Mouse (Mus musculus) heart, adult 2 months (tissue): ENCODE results near the gene Bnc2. TPM values are rescaled to one million over a fixed set of nuclear protein-coding genes. Genes with fewer than 3 reads are reported as not detected.

Experiments
- DNase-seq, 2 experiments: peaks; one replicate each; pipeline ENCODE4 v3.0.0; 2021
- H3K27ac ChIP-seq: fragments of 200-600 bp; 2 replicates; pipeline ENCODE4 v1.8.1; 2022
- H3K27me3 ChIP-seq: fragments of 200-500 bp; 2 replicates; pipeline ENCODE4 v1.6.1; 2012; ENCODE audit warnings: mild to moderate bottlenecking, low read length, inconsistent platforms, mixed read lengths; ENCODE audit not compliant: control insufficient read depth, insufficient read depth
- H3K36me3 ChIP-seq: fragments of 200-500 bp; 2 replicates; pipeline ENCODE4 v1.6.1; 2012; ENCODE audit warnings: low read length, inconsistent platforms; ENCODE audit not compliant: control insufficient read depth, insufficient read depth
- H3K4me1 ChIP-seq: fragments of 200-500 bp; 2 replicates; pipeline ENCODE4 v1.6.1; 2011; ENCODE audit warnings: low read length; ENCODE audit not compliant: control insufficient read depth, insufficient read depth
- H3K4me3 ChIP-seq: fragments of 200-600 bp; 2 replicates; pipeline ENCODE4 v1.8.1; 2022
- H3K79me2 ChIP-seq: fragments of 200-500 bp; replicated peaks from 2 replicates; pipeline ENCODE4 v1.6.1; 2012; ENCODE audit warnings: mild to moderate bottlenecking, inconsistent platforms, low read length, moderate library complexity, mixed read lengths; ENCODE audit not compliant: control insufficient read depth, insufficient read depth
- H3K9ac ChIP-seq: fragments of 200-500 bp; 2 replicates; pipeline ENCODE4 v1.6.1; 2012; ENCODE audit warnings: low read depth, mild to moderate bottlenecking, control low read depth, inconsistent platforms, low read length, mixed read lengths
- CTCF ChIP-seq: fragments of 200-600 bp; IDR thresholded peaks from 2 replicates; pipeline ENCODE4 v1.8.1; 2022; ENCODE audit warnings: antibody characterized with exemption, mild to moderate bottlenecking, moderate library complexity
- EP300 ChIP-seq: fragments of 200-500 bp; IDR thresholded peaks from 2 replicates; pipeline ENCODE4 v1.6.1; 2011; ENCODE audit warnings: low read depth, low read length, control low read depth; ENCODE audit not compliant: insufficient read depth
- POLR2A ChIP-seq: fragments of 200-500 bp; IDR thresholded peaks from 2 replicates; pipeline ENCODE4 v1.6.1; 2011; ENCODE audit warnings: mild to moderate bottlenecking, low read depth, low read length, control low read depth; ENCODE audit not compliant: insufficient read depth
- WGBS: fragments of 180-500 bp; shearing (Covaris S2); methylation state at CpG from one replicate; pipeline ENCODE4 v1.1.7; 2018; 5-methylcytosine and 5-hydroxymethylcytosine counted together
- intact Hi-C: fragments of 180-260 bp; cut with DNase I; formaldehyde crosslinking; loops from one replicate; pipeline ENCODE4 v1.15.1; 2025
- polyA plus RNA-seq: library from polyadenylated mRNA; depleted of rRNA; stranded (reverse); fragments of >200 nt; gene quantifications from 2 replicates; pipeline ENCODE4 v1.2.3, GENCODE M21; 2012
- total RNA-seq, 2 experiments: library from RNA; stranded (reverse); gene quantifications; 2 replicates each; pipeline ENCODE4 v1.2.3; 2021

Gene Bnc2
- total and polyA plus RNA-seq, 3 experiments, result 1.6 to 3.0 (median 2.6) TPM

DNA sequence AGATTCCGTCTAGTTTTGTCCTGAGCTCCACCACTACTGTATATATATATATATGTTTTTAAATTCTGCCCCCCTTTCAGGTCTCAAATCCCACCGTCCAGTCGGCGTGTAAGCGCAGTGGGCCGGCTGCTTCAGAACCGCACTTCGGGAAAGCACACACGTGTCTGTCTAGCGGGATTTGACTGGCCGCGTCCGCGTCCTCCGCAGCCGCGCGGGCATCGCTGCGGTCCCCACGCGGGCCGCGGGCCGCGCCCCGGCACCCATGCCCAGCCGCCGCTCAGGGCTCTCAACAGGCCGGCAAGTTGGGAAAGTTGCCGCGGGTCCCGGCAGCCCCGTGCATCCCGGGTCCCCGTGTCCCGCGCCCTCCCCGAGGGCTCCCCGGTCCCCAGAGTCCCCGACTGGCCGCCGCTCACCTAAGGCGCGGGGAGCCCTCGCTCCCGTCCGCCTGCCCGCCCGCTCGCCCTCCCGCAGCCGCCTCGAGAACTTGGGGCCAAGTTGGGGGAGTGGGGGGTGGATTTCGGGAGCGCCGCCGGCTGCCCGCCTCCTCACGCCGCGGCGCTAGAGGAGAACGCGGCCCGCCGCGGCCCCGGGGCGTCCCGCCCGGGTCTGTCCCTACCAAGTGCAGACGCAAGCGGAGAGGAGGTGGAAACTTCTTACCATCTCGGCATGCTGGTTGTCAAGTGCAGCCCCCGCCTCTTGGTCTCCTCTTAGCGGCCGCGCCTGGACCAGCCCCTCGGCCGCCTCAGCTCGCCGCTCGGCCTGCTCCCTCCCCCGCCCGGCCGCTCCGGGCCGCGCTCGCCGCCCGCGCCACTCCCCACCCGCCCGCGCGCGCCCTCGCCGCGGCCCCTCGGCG, 531 bp downstream of the Bnc2 start:
- Histone ChIP-seq H3K27ac (no peak overlapping the region; the same call in 1 of the 2 replicates), H3K4me1 (no peaks in the 10 kb centered on the region), H3K9ac (peak overlapping the region; percentile 58), H3K79me2 (no peaks in the 10 kb centered on the region), H3K27me3 (peaks cover 5% of the 10 kb centered on the region), H3K36me3 (no peaks in the 10 kb centered on the region), H3K4me3 (peak overlapping the region; percentile 54)
- WGBS, result 1% methylated on average over 99 of the region's 104 CpGs
- intact Hi-C loops, result loop anchor here (2.0 kb wide), 1 partner anchor 130 kb away; no protein-coding TSS in a partner anchor
- peak; percentile 66 to 72 for DNase-seq
- TF ChIP-seq POLR2A (no peak), EP300 (no peak), CTCF (no peak)

DNA sequence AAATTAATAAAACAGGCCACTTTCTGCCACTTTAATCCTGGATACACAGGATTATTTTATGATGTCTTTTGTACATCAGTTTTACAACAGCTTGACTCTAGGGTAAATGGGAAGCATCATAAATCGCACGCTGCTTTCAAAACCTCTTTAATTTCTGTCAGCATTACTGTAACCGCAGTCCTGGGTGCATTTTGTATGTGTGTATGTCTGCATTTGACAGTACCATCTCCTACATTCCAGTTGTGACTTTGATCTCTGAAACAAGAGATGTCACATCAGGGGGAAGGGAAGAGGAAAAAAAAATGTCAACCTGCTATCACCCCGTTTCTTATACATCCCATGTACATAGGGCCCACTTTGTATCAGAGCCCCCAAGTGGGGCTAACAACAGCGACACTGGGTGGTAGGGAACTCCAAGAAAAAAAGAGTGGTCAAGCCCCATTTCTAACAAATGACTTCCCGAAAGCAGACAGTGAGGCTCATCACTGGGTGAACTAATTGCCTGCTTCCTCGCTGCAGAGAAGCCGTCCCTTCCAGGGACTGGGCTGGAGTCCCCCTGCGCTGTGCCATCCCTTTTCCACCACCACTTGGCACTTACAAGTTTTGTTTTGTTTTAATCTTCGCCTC, 1.3 kb downstream of the Bnc2 start:
- intact Hi-C loops, result loop anchor here (2.0 kb wide), 1 partner anchor 129 kb away; no protein-coding TSS in a partner anchor
- WGBS, result 40% methylated on average over 10 of the region's 10 CpGs
- TF ChIP-seq EP300 (no peak), CTCF (no peak), POLR2A (no peak)
- H3K27me3 ChIP-seq, result peaks cover 5% of the 10 kb centered on the region
- H3K4me1 ChIP-seq, result no peaks in the 10 kb centered on the region
- H3K9ac ChIP-seq, result no peak overlapping the region
- DNase-seq, result no peak
- no peaks in the 10 kb centered on the region for H3K79me2 ChIP-seq
- H3K4me3 ChIP-seq, result peak overlapping the region; percentile 54
- no peak overlapping the region for H3K27ac ChIP-seq
- H3K36me3 ChIP-seq, result no peaks in the 10 kb centered on the region

DNA sequence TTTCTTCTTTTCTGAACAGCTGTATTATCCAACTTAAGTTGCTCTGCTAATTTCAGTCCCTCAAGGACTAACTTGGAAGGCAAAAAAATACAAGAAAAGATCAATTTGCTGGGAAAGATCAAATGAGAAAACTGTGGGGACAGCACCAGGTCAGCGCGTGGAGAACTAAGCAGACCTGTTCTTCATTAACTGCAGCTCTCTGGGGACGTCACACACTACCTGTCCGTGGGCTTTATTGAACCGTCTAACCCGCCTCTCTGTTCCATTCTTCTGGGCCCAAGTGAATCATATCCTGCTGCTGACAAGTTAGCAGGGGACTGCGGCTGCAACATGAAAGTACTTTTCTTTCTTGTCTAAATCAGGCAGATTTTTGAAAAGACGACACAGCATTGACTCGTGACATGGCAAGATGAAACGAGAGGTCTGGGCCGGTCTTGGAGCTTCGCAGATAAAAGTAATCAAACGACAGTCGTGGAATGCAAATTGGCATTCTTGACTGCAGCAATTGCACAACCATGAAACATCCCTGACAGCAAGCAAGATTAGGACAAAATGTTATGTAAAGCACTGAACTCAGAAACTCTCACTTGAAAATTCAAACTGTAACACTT, 2.8 kb downstream of the Bnc2 start:
- no peaks in the 10 kb centered on the region for H3K79me2 ChIP-seq
- peak in 1 of 2 experiments; percentile 8 for DNase-seq
- H3K4me1 ChIP-seq, result no peaks in the 10 kb centered on the region
- H3K4me3 ChIP-seq, result no peak overlapping the region
- H3K9ac ChIP-seq, result no peak overlapping the region
- H3K27ac ChIP-seq, result no peak overlapping the region
- TF ChIP-seq EP300 (no peak), CTCF (no peak), POLR2A (no peak)
- WGBS, result 32% methylated on average over 14 of the region's 14 CpGs
- peaks cover 5% of the 10 kb centered on the region for H3K27me3 ChIP-seq
- no peaks in the 10 kb centered on the region for H3K36me3 ChIP-seq
- intact Hi-C loops, result no loop called here

DNA sequence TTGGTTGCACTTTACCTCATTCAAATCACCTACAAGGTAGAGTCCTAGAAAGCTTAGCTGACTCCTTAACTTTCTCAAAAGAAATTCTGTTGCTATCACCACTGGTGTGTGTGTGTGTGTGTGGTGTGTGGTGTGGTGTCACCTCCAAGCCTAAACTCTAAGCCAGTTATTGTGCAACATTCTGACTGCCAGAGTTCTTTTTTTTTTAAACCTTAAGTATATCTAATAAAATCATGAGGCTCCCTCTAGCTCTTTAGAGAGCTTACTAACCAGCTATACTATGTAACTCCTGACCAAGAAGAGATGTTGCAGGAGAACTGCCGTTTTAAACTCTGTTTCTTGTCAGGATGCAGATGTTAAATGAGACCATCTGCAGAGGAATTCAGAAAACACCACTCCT, 4.1 kb downstream of the Bnc2 start:
- intact Hi-C loops, result no loop called here
- Histone ChIP-seq H3K4me3 (no peak overlapping the region), H3K36me3 (no peaks in the 10 kb centered on the region), H3K27ac (no peak overlapping the region), H3K27me3 (peaks cover 5% of the 10 kb centered on the region), H3K79me2 (no peaks in the 10 kb centered on the region), H3K9ac (no peak overlapping the region), H3K4me1 (no peaks in the 10 kb centered on the region)
- 47% methylated on average over 1 of the region's 1 CpGs for WGBS
- no peak for TF ChIP-seq CTCF
- no peak for TF ChIP-seq EP300
- no peak for TF ChIP-seq POLR2A
- DNase-seq, result no peak

DNA sequence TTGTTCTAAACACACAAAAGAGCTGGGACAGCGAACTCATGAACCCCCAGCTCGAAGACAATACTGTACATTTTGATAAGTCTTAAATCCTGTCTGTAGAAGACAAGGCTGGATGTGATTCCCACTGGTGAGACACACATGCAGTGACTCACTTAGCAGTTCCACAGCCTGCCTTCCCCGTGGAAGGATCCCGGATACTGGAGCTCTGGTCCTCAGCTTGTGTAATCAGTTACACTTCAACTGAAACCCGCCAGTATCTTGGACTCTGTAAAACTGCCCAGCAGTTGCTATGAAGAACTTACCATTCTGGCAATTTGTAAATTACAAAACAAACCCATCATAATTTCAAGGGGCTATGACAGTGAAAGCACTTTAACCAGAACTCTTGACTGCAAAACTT, 5.4 kb downstream of the Bnc2 start:
- Histone ChIP-seq H3K79me2 (no peaks in the 10 kb centered on the region), H3K9ac (no peak overlapping the region), H3K4me1 (no peaks in the 10 kb centered on the region), H3K4me3 (no peak overlapping the region), H3K27ac (no peak overlapping the region), H3K27me3 (peaks cover 5% of the 10 kb centered on the region), H3K36me3 (no peaks in the 10 kb centered on the region)
- 67% methylated on average over 5 of the region's 5 CpGs for WGBS
- DNase-seq, result no peak
- intact Hi-C loops, result no loop called here
- TF ChIP-seq CTCF (no peak), EP300 (no peak), POLR2A (no peak)
